Mouse (Mus musculus) heart, adult 2 months (tissue): ENCODE data around the gene Nusap1. TPM values are rescaled to one million over a fixed set of nuclear protein-coding genes. Genes with fewer than 3 reads are reported as not detected.

Source experiments
- DNase-seq, 2 experiments: peaks; one replicate each; pipeline ENCODE4 v3.0.0; 2021
- H3K27ac ChIP-seq: fragments of 200-600 bp; 2 replicates; pipeline ENCODE4 v1.8.1; 2022
- H3K27me3 ChIP-seq: fragments of 200-500 bp; 2 replicates; pipeline ENCODE4 v1.6.1; 2012; ENCODE audit warnings: mild to moderate bottlenecking, low read length, inconsistent platforms, mixed read lengths; ENCODE audit not compliant: control insufficient read depth, insufficient read depth
- H3K36me3 ChIP-seq: fragments of 200-500 bp; 2 replicates; pipeline ENCODE4 v1.6.1; 2012; ENCODE audit warnings: low read length, inconsistent platforms; ENCODE audit not compliant: control insufficient read depth, insufficient read depth
- H3K4me1 ChIP-seq: fragments of 200-500 bp; 2 replicates; pipeline ENCODE4 v1.6.1; 2011; ENCODE audit warnings: low read length; ENCODE audit not compliant: control insufficient read depth, insufficient read depth
- H3K4me3 ChIP-seq: fragments of 200-600 bp; 2 replicates; pipeline ENCODE4 v1.8.1; 2022
- H3K79me2 ChIP-seq: fragments of 200-500 bp; replicated peaks from 2 replicates; pipeline ENCODE4 v1.6.1; 2012; ENCODE audit warnings: mild to moderate bottlenecking, inconsistent platforms, low read length, moderate library complexity, mixed read lengths; ENCODE audit not compliant: control insufficient read depth, insufficient read depth
- H3K9ac ChIP-seq: fragments of 200-500 bp; 2 replicates; pipeline ENCODE4 v1.6.1; 2012; ENCODE audit warnings: low read depth, mild to moderate bottlenecking, control low read depth, inconsistent platforms, low read length, mixed read lengths
- CTCF ChIP-seq: fragments of 200-600 bp; IDR thresholded peaks from 2 replicates; pipeline ENCODE4 v1.8.1; 2022; ENCODE audit warnings: antibody characterized with exemption, mild to moderate bottlenecking, moderate library complexity
- EP300 ChIP-seq: fragments of 200-500 bp; IDR thresholded peaks from 2 replicates; pipeline ENCODE4 v1.6.1; 2011; ENCODE audit warnings: low read depth, low read length, control low read depth; ENCODE audit not compliant: insufficient read depth
- POLR2A ChIP-seq: fragments of 200-500 bp; IDR thresholded peaks from 2 replicates; pipeline ENCODE4 v1.6.1; 2011; ENCODE audit warnings: mild to moderate bottlenecking, low read depth, low read length, control low read depth; ENCODE audit not compliant: insufficient read depth
- WGBS: fragments of 180-500 bp; shearing (Covaris S2); methylation state at CpG from one replicate; pipeline ENCODE4 v1.1.7; 2018; 5-methylcytosine and 5-hydroxymethylcytosine counted together
- intact Hi-C: fragments of 180-260 bp; cut with DNase I; formaldehyde crosslinking; loops from one replicate; pipeline ENCODE4 v1.15.1; 2025
- polyA plus RNA-seq: library from polyadenylated mRNA; depleted of rRNA; stranded (reverse); fragments of >200 nt; gene quantifications from 2 replicates; pipeline ENCODE4 v1.2.3, GENCODE M21; 2012; rRNA removed
- total RNA-seq, 2 experiments: library from RNA; stranded (reverse); gene quantifications; 2 replicates each; pipeline ENCODE4 v1.2.3; 2021

Gene Nusap1
- total and polyA plus RNA-seq, 3 experiments, result 0.31 to 2.0 (median 0.84) TPM

GRCm38 (mm10) chr2:119692003-119692701 is 74.1 kb downstream of the Nusap1 start:
- Histone ChIP-seq H3K36me3 (peaks cover 7% of the 10 kb centered on the region), H3K79me2 (no peaks in the 10 kb centered on the region; the same call in 1 of the 2 replicates), H3K9ac (no peak overlapping the region), H3K27me3 (no peaks in the 10 kb centered on the region), H3K27ac (no peak overlapping the region), H3K4me3 (no peak overlapping the region), H3K4me1 (peaks cover 2% of the 10 kb centered on the region)
- peak; percentile 49 for TF ChIP-seq CTCF
- no peak for TF ChIP-seq EP300
- TF ChIP-seq POLR2A, result no peak
- DNase-seq, result no peak
- intact Hi-C loops, result no loop called here
- 90% methylated on average over 9 of the region's 9 CpGs for WGBS

GRCm38 (mm10) chr2:119694826-119695225 is 76.7 kb downstream of the Nusap1 start:
- DNase-seq, result no peak
- H3K79me2 ChIP-seq, result no peaks in the 10 kb centered on the region; the same call in 1 of the 2 replicates
- TF ChIP-seq CTCF (no peak), POLR2A (no peak), EP300 (no peak)
- H3K4me3 ChIP-seq, result no peak overlapping the region
- H3K27ac ChIP-seq, result no peak overlapping the region
- intact Hi-C loops, result no loop called here
- peaks cover 7% of the 10 kb centered on the region for H3K36me3 ChIP-seq
- H3K9ac ChIP-seq, result no peak overlapping the region
- WGBS, result 85% methylated on average over 2 of the region's 2 CpGs
- peaks cover 2% of the 10 kb centered on the region for H3K4me1 ChIP-seq
- no peaks in the 10 kb centered on the region for H3K27me3 ChIP-seq

- 37% methylated on average over 1 of the region's 1 CpGs for WGBS
- TF ChIP-seq CTCF, result no peak
- Histone ChIP-seq H3K27ac (no peak overlapping the region), H3K27me3 (no peaks in the 10 kb centered on the region), H3K79me2 (no peaks in the 10 kb centered on the region; the same call in 1 of the 2 replicates), H3K4me3 (no peak overlapping the region), H3K36me3 (peaks cover 2% of the 10 kb centered on the region; the same call in 1 of the 2 replicates), H3K4me1 (peaks cover 1% of the 10 kb centered on the region), H3K9ac (no peak overlapping the region)
- DNase-seq, result no peak
- intact Hi-C loops, result no loop called here
These were observed 78.0 kb downstream of the Nusap1 start for GRCm38 (mm10) chr2:119696111-119696510.

- Histone ChIP-seq H3K4me3 (no peak overlapping the region), H3K79me2 (no peaks in the 10 kb centered on the region; the same call in 1 of the 2 replicates), H3K4me1 (no peaks in the 10 kb centered on the region; the same call in 1 of the 2 replicates), H3K36me3 (no peaks in the 10 kb centered on the region; the same call in 1 of the 2 replicates), H3K9ac (no peak overlapping the region), H3K27me3 (no peaks in the 10 kb centered on the region), H3K27ac (no peak overlapping the region)
- no peak for DNase-seq
- intact Hi-C loops, result no loop called here
- 75% methylated on average over 2 of the region's 2 CpGs for WGBS
- TF ChIP-seq CTCF (no peak), EP300 (no peak), POLR2A (no peak)
These were observed 80.4 kb downstream of the Nusap1 start for GRCm38 (mm10) chr2:119698472-119698871.

GRCm38 (mm10) chr2:119699962-119700361 is 81.9 kb downstream of the Nusap1 start:
- WGBS, result 93% methylated on average over 3 of the region's 3 CpGs

More at GRCm38 (mm10) chr2:119699962-119700361, 81.9 kb downstream of the Nusap1 start:
- H3K27me3 ChIP-seq, result no peaks in the 10 kb centered on the region
- intact Hi-C loops, result no loop called here
- H3K4me3 ChIP-seq, result no peak overlapping the region
- TF ChIP-seq CTCF, result no peak
- no peak for TF ChIP-seq POLR2A
- TF ChIP-seq EP300, result no peak
- H3K27ac ChIP-seq, result no peak overlapping the region
- H3K9ac ChIP-seq, result no peak overlapping the region
- H3K4me1 ChIP-seq, result no peaks in the 10 kb centered on the region; the same call in 1 of the 2 replicates
- no peaks in the 10 kb centered on the region; the same call in 1 of the 2 replicates for H3K36me3 ChIP-seq
- no peak for DNase-seq
- H3K79me2 ChIP-seq, result no peaks in the 10 kb centered on the region; the same call in 1 of the 2 replicates

Other genes starting within 250 kb of the Nusap1 start
- gene Ino80, start 140.6 kb upstream of the Nusap1 start, total RNA-seq, result 1 to 10 TPM; 9.5 to 9.7 TPM
- gene Ino80, start 140.6 kb upstream of the Nusap1 start, polyA plus RNA-seq, result 5.1 and 7.0 TPM in 2 replicates
- gene Exd1, start 70.7 kb upstream of the Nusap1 start, total RNA-seq, result under 1 TPM; 0.18 to 0.23 TPM
- 0.21 and 0.26 TPM in 2 replicates for gene Exd1, start 70.7 kb upstream of the Nusap1 start, polyA plus RNA-seq
- 10 to 100 TPM; 76.6 to 97.3 TPM for gene Chp1, start 70.6 kb upstream of the Nusap1 start, total RNA-seq
- gene Chp1, start 70.6 kb upstream of the Nusap1 start, polyA plus RNA-seq, result 71.0 and 145 TPM in 2 replicates
- under 1 TPM; 0.16 to 0.37 TPM for gene Oip5, start 171 bp downstream of the Nusap1 start, total RNA-seq
- 0.20 and 0.26 TPM in 2 replicates for gene Oip5, start 171 bp downstream of the Nusap1 start, polyA plus RNA-seq
- gene Ndufaf1, start 44.5 kb downstream of the Nusap1 start, total RNA-seq, result 10 to 100 TPM; 58.6 to 63.6 TPM
- 16.1 and 33.9 TPM in 2 replicates for gene Ndufaf1, start 44.5 kb downstream of the Nusap1 start, polyA plus RNA-seq
- gene Rtf1, start 56.8 kb downstream of the Nusap1 start, total RNA-seq, result 10 to 100 TPM; 21.9 to 22.8 TPM
- gene Rtf1, start 56.8 kb downstream of the Nusap1 start, polyA plus RNA-seq, result 8.7 and 12.7 TPM in 2 replicates
- gene Itpka, start 124.0 kb downstream of the Nusap1 start, total RNA-seq, result under 1 TPM; 0.52 to 0.59 TPM
- gene Itpka, start 124.0 kb downstream of the Nusap1 start, polyA plus RNA-seq, result 0.44 and 1.3 TPM in 2 replicates
- gene Ltk, start 142.1 kb downstream of the Nusap1 start, total RNA-seq, result not detected
- 0.09 and 0.39 TPM in 2 replicates for gene Ltk, start 142.1 kb downstream of the Nusap1 start, polyA plus RNA-seq
- 10 to 100 TPM; 12.2 to 13.3 TPM for gene Rpap1, start 169.2 kb downstream of the Nusap1 start, total RNA-seq
- 10.5 and 12.1 TPM in 2 replicates for gene Rpap1, start 169.2 kb downstream of the Nusap1 start, polyA plus RNA-seq
- 1 to 10 TPM; 1.2 to 1.5 TPM for gene Tyro3, start 179.4 kb downstream of the Nusap1 start, total RNA-seq
- gene Tyro3, start 179.4 kb downstream of the Nusap1 start, polyA plus RNA-seq, result 1.6 and 2.7 TPM in 2 replicates